10 mouse cellular contexts compared by ENCODE assay signal in genomic region chr12:108882776-108883175, GRCm38 (mm10). TPM values are rescaled to one million over a fixed set of nuclear protein-coding genes. Genes with fewer than 3 reads are reported as not detected.
"Had no signal": no experiment of that assay in that cellular context is flagged by ENCODE, and none has a peak within 500 bp of the region (broad histone marks: within the 10 kb centered on the region; RNA-seq: fewer than 3 reads in every experiment).

No protein-coding gene starts in this region.

- DNase-seq: lung, adult 18-20 months; lung, embryonic 14.5 days; lung, postnatal 10 days; lung, postnatal 4 days; midbrain, embryonic 14.5 days; right cerebral cortex, postnatal 14 days; thymus, adult 18-20 months; thymus, postnatal 14 days; thymus, postnatal 36 days had no signal

RNA-seq across cellular contexts. Expression of gene Slc25a29, which starts 47.1 kb away (rescaled TPM):
- total RNA-seq: megakaryocyte-erythroid progenitor cell, adult 5-6 weeks had no signal
